Mouse (Mus musculus): ENCODE results near the gene B230118H07Rik. TPM values are rescaled to one million over a fixed set of nuclear protein-coding genes. Genes with fewer than 3 reads are reported as not detected.
"Not testable (repeated sequence)": the region's sequence is repeated elsewhere in the genome, so short reads cannot be mapped to it uniquely, and the experiment has no call there.

B230118H07Rik gene
- total RNA-seq, 2 experiments from 2014 or later: 44.8 to 48.7 TPM

DNA sequence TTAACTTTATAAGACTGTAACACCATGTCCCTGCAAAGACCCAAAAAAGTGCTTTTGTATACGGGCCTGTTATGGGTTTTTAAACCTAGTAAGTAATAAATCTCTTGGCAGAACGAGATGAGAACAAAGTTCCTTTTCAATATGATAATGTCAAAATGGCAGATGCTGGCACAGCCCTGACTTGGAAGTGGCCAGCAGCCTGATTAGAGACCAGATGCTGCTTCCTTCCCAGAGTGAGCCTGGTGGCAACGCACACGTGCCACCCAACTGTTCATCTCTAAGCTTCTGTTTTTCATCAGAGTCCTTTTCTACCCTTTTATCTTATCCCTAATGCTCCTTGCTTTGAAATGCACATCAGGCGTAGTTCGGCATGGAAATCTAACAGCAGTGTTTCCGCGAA lies 58.0 kb downstream of the B230118H07Rik start:
- DNase-seq: no peak

DNA sequence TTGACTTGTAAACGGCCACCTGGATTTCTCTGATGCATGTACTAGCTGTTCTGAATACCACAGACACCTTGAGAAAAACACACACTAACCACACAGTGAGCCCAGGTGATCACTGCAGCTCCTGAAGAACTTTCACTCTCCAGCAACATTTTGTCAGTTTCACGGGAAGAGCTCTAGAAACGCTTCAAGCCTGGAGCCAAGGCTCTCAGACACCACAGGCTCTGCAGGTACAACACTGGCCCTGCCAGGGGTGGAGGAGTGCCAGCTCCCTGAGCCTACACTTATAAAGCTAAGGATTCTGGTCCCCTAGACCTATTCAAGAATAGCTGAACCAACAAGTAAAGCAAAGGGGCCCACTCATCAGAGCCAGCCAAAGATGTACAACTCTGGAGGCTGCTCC lies 67.9 kb downstream of the B230118H07Rik start:
- DNase-seq: no peak

DNA sequence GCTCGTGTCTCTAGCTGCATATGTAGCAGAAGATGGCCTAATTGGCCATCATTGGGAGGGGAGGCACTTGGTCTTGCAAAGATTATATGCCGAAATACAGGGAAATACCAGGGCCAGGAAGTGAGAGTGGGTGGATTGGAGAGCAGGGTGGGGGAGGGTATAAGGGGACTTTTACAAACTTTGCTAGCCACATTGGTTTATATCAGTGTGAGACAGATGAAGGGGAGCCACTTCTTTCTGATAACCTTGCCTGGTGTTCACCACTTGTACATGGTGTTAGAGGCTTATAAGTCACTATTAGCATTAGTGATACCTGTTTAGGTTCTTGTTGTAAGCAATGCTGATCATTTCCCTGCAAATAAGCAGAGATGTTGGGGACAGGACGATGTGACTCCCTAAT lies 68.4 kb downstream of the B230118H07Rik start:
- no peak for DNase-seq

DNA sequence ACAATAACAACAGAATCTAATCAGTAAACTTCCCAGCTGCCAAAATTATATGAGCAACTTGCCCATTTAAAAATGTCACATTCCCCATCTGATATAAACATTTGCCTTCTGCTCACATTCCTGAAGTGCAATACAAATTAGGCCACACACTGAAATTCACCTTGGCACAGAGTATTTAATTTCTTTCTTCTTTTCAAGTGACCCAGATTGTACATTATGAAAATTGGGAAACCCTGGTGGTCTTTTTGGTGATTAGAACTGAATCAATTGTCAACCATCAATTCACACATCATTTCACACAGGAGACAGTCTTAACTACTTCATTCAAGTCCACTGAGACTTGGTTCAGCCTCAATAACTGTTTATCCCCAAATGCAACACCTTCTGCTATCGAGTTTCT lies 68.9 kb downstream of the B230118H07Rik start:
- DNase-seq: no peak

DNA sequence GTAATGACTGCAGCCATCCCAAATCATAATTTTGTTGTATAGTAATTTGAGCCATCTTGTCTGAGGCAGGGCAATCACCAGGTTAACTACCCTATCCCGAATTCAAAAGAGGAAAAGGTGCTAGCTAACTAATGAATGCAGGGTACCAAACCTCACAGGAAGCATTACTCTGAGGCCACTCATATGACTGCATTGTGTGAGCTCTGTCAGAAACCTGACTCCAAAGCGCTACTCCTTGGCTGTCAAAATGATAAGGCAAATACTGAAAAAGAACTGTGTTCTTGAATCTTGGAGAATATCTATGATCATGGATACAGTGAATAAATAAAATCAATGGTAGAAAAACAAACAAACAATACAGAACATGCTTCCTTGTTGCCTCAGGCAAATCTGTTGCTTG lies 69.3 kb downstream of the B230118H07Rik start:
- DNase-seq: no peak

DNA sequence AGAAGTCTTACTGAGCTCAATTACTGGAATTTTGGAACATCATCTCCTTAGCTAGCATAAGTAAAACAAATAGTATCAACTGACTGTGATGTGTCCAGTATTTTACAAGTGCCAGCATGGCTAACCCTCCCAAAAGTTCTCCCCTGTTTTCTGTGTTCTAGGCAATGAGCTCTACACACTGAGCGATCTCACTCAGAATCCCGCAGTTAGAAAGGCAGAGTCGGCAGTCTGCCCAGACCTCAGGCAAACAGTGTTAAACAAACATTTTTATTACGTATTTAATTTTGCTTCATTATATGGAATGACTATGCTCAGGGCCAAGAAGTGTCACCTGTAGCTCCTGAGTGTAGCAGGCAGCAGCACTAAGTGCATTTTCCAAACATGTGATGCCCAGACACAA lies 72.1 kb downstream of the B230118H07Rik start:
- no peak for DNase-seq

DNA sequence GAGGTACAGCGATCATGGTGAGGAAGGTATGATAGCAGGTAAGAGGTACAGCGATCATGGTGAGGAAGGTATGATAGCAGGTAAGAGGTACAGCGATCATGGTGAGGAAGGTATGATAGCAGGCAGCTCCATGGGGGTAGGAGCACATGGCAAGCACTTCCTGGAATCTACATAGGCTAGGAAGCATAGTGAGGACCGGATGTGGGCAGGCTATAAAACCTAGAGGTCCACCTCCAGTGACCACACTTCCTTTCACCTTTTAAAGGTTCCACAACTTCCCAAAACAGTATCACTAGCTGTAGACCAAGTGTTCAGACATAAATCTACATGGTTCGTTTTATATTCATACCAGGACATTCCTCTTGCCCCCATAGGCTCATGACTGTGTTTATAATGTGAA lies 80.1 kb downstream of the B230118H07Rik start:
- no peak for DNase-seq

DNA sequence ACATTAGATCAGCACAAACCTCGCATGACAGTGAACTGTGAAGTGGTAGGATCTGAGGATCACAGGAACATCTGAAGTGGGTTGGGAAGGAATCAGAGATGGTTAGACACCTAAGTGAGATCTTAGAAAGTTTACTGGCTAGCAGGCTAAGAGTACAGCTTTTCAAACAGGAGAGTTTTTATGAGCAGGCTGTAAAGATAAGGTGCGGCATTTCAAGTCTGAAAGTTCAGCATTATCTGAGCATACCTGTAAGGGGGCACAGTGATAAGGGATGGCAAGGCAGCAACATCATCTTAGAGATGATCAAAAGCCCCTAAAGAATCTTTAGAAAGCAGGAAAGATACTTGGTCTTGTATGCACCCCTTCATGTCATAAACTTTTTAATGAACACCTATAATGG lies 81.8 kb downstream of the B230118H07Rik start:
- no peak for DNase-seq

DNA sequence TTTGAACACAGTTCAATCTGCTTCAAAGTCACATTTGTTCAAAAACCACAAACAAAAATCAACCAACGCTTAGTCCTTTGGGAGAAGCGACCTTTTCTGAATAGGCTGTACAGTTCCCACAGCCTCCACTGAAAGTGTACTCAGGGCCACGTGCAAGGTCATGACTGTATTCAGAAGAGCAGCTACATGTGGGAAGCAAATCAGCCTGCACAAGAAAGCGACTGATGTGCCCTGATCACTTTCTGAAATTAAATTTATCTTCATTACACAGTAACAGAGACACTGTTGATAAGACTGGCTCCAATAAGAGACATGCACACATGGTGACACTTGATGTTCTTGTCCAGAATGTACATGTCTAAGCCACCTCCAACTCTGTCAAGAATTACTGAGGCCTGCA lies 85.6 kb downstream of the B230118H07Rik start:
- no peak for DNase-seq

DNA sequence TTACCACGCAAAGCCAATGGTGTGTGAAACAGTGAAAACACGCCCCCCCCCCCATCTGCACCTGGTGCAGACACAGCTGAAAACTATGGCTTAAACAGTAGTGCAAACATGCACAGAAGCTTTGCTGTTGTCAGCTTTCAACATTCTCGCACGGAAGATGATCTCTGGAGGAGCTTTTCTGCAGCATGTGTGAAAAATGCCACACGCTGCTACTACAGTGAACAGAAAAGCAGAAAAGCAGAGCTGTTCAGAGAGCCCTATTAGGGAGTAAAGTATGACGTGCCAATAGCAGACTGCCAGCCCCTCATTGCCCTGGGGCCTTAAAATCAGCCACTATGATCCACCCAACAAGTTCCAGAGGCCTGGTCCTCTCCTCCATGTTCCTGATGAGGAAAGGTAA lies 86.1 kb downstream of the B230118H07Rik start:
- DNase-seq: no peak

DNA sequence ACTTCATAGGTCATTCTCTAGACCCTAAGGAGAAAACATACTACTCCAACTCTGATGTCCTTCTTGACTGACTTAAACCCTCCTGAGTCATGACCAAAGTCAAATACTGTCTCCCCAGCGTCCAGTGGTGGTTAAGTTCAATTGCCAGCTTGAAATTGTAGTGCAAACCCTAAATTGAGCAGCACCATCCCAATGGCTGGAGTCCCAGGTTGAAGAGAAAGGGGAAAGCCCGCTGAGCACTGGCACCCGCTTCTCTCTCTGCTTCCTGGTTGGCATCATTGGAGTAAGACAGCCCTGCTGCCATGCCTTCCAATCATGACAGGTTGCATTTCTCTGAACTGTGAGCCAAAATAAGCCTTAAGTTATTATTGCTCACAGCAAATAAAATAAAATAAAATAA lies 89.9 kb downstream of the B230118H07Rik start:
- no peak for DNase-seq

DNA sequence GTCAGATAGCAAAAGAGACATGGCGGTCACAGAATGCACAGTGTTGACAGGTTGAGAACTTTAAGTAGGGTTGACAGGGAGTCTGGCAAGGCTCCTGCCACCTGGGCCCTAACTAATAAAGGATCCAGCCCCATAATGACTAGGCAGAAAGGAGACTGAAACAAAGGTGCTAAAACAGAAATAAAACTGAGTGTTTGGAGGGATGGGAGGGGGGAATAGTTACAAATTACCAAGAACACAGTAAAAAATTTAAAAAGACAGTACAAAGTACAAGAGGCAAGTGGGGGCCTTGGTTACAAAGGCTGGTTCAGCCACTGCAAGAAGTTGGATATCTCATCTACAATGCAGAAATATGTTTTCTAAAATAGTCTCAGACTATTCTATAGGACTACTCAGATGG lies 93.4 kb downstream of the B230118H07Rik start:
- no peak for DNase-seq

DNA sequence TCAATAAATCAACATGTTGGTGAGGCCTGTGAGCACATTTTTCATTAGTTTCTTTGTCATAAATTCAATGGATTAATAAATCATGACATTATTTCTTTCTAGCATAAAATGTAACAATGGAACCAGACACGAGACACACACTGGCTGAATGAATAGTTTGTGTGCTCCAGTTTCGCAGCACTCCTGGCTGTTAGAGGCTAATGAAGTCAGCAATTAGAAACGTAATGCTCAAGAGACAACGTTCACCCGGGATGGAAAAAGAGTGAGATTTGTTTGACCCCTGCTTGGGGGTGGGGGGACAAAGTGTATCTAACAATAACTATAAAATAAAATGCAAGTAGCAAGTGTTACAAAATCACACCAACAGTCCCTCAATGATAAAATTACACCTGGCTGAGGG lies 95.5 kb downstream of the B230118H07Rik start:
- DNase-seq: no peak

DNA sequence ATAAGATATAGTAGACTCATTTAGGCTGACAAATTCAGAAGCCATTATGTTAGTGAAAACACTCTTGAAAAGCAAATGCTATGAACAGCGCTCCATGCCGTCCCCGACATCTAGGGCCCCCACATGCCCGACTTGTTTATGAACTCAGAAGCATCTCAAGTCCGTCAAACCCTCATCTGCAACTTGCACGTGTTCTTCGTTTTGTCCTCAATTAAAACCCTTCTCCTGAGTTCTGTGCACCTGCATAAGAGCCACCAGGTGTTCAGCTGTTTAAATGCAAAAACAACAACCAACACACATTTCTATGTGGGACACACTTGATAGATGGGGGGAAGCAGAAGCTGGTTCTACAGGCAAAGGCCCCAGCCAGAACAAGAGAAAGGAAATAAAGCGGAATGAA lies 97.0 kb downstream of the B230118H07Rik start:
- no peak for DNase-seq

DNA sequence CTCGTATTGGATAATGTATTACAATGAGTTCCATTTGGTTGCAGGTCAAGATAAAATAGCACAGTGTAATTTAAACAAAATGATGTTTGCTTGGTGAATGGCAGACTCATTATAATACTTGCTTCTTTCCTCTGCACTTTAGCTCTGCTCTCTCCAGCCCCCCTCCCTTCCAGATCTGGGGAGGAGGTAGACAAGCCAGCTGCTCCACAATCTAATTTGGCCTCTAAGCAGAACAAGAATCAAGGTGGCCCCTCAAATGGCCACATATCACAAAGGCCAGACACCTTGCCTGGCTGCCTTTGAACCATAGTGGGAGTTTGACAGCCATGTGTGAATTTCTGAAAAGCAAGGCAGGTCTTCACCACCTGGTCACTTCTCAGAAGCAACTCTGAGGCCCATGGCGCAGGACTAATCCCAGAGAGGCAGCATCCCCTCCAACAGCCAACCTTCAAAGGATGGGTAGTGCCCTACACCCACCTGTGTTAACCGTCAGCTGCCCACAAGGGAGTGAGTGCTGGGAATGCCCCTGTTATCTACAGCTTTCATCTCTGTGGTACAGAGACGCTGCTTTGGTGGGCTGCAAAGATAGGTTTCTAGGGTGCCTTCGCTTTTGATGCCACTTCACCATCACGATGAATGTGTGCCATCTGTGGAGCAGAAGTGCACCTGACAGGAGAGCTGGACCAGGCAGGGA lies 98.2 kb downstream of the B230118H07Rik start:
- DNase-seq: no peak

DNA sequence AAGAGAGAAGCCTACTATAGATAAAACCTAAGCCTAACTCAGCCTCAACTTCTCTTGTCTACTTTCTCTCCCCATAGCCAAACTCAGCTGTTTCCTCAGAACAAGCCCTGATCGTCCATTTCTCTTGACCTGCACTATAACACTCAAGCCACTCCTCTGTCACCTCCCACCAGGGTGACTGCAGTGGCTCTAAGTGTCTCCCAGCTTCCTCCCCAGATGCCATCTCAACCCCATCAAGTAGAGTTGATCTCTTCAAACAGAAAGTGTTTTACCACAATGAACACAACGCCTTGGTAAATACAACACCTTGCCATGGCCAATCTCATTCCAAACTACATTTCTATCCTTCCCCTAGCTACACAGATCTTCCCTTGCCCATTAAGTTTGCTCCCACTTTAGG lies 99.2 kb downstream of the B230118H07Rik start:
- DNase-seq: no peak

DNA sequence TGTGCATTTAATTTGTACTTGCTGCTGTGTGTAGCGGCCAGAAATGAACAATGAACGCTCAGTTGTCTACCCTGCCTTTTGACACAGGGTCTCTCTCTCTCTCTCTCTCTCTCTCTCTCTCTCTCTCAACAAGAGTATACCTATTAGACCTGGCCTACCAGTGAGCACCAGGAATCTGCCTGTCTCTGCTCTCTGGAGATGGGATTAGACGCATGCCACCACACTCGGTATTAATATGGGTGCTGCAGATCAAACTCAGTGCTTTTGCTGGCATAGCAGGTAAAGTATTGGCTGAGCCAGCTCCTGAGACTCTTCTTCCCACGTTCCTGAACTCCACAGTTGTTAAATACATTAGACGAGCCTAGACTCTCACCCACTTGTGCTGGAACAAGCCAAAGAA lies 100.5 kb downstream of the B230118H07Rik start:
- no peak for DNase-seq

DNA sequence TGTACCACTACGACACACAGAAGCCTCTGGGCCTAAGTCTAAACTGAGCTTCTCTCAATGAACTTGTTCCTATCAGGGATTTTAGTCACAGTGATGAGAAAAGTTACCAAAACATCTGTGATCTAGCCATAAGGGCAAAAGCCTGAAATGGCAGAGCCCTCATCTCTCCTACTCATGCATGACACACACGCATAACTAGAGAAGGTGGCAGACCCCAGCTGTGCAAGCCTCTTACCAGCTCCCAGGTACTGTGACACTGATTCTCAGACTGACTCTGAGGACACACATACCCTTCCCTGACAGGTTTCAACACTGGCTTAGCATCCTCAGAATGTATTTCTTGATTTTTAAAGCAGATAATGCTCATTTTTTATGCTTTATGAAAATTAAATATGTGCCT lies 103.7 kb downstream of the B230118H07Rik start:
- DNase-seq: no peak

DNA sequence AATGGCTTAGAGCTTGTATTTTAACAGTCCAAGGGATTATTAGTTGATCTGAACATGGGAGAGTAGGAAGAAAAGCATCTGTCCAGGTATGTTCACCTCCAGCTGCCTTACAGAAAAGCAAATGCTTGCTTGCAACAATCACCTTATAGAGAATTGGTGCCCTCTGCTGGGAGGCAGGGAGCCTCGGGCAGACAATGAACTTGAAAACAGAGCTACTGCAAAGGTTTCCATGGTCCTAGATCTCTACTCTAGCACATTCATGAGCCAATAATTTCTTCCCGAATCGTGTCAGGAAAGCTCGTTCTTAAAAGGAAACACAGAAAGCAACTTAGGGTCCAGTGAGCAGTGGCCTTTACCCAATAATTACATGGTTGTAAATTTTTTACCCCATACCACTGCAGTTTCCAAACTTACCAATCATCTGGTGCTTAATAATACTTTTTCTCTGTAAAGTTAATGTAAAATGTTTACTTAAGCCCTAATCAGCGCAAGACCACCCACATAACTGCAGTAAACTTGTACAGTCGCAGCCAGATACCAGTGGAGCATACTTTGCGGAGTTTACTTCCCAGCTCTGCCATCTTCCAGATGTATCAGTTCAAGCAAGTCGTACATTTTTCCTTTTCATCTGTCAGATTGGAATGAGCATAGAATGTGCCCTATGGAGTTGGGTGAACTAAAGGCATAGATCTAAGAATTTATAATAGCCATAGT lies 105.5 kb downstream of the B230118H07Rik start:
- DNase-seq: no peak

DNA sequence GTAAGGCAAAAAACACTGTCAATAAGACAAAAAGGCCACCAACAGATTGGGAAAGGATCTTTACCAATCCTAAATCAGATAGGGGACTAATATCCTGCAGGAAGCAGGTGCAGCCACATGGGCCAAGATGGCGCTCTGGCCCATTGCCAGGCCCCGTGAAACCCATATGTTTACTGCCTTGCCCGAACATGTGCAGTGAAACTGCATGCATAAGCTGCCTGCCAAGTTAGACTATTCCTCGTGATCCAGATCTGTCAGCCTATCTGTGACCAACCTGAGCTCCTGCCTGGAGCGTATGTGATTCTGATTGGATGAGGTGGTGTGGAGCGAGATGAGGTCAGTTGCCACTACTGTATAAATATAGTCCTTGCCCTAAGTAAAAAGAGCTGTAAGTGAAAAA lies 112.4 kb downstream of the B230118H07Rik start:
- not testable (repeated sequence) for DNase-seq

DNA sequence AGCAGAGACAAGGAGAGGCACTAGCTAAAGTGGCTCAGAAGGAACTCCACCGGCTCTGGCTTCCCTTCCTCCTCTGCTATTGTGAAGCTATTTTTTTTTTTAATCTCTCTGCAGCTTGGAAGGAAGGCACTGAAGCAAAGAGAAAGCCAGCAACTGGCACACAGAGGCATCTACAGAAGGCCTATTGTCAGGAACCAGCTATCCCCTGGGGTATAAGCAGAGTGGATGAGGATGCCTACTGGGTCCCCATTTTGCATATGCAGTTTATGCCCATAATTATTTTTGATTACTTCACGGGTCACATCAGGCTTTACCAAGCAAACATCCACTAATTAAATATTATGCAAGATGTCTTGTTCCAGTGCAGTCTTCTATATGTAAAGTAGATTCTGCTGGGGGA lies 115.6 kb downstream of the B230118H07Rik start:
- no peak for DNase-seq

DNA sequence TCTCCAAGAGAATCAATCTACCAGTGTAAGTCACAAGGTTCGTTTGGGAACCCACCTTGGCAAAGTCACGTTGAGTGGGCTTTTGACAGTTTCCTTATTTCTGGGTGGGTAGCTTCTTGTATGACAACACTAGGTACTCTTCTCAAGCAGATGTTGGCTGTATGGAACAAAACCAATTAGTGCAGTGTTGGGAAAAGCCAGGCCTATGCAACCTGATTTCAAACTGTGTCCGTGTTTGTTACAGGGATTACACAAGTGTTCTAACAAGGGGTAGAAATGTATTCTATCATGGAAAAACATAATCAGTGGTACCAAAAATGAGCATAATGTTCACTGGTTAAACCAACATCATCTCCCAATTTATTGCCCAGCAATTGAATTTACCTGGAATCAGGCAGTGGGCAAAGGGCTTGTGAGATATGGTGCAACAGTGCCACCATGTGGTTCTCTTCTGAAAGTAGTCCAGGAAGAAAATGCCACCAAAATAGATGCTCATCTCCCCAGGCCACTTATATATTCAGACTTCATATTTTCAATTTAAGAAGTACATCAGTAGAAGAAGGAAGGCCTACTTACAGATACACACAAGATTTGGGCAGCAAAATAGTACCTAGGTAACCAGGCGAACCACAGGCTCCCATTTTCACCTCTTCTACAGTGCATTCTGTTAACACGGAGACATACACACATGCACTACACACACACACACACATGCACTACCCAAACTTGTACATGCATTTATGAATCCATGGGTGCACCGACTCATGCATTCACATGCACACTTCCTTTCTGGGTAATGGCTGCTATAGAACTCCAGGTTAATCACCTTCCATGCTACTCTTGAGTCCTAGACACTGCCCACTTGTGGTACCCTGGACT lies 123.6 kb downstream of the B230118H07Rik start:
- DNase-seq: peak; percentile 37

DNA sequence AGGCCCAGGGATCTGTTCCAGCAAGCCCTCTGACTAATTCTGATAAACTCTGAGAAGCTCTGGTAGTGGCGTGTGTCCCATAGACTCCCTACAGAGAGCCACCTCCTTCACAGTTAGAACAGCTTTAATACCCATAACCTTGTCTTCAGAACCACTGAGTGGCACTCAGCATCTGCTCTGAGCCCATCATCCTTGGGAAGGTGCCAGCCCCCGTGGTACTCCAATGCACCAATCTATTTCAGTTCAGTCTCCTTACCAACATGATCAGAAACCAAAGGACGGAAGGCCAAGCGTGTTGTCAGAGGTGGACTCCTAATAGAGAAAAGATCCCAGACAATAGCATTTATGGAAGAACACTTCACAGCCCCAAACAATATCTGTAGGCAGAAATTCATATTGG lies 124.2 kb downstream of the B230118H07Rik start:
- no peak for DNase-seq

Data from heart, postnatal 4 days (tissue).